Mouse (Mus musculus): ENCODE data around the gene Il3ra. TPM values are rescaled to one million over a fixed set of nuclear protein-coding genes. Genes with fewer than 3 reads are reported as not detected.

The Il3ra gene
- polyA plus RNA-seq, 1 experiment from 2014 or later = 3.0 TPM

DNA sequence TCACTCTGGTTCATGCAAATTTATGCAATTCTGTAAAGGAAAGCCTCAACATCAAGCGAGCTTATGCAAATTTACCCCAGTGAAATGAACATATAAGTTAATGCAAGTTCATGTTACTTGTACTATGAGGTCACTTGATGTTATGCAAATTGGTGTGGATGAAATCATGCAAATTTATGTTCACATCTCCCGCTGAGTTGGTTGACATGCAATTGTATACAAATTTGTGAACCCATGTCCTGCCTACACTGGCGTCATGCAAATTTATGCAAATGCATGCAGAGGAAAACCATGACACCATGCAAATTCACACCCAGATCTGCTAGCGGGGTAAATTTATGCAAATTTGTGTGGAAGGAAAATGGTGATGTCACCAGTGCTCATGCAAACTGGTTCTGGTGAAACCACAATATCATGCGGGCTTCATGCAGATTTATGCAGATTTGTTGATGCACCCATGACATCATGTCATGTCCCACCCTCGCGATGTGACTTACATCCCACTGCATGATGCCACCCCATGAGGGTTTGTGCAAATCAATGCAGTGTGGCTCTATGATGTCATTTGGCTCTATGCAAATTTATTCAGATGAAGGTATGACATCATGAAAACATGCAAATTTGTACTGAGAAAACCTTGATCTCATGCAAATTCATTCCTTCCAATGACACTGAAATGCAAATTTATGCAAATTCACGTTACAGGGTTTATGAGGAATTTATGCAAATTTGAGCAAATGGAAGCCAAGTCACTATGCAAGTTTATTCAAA is 7.8 kb downstream of the Il3ra start:
- Histone ChIP-seq H3K4me1 (replicated peaks; ENCODE audit: control insufficient read depth, insufficient read depth, low read length) (no peaks in the 10 kb centered on the region), H3K36me3 (ENCODE audit: control insufficient read depth, insufficient read depth, low read length) (0 out of 2 replicates have a peak, but pooled peaks cover 2% of the 10 kb centered on the region), H3K4me2 (replicated peaks; ENCODE audit: low read depth, low read length) (no peak overlapping the region), H3K4me3 (ENCODE audit: low read depth, low read length) (no peak overlapping the region), H3K9ac (ENCODE audit: low read depth, low read length) (no peak overlapping the region), H3K27ac (ENCODE audit: low read depth, low read length) (no peak overlapping the region), H3K9me3 (ENCODE audit: control insufficient read depth, low read length) (peaks cover 12% of the 10 kb centered on the region), H3K27me3 (ENCODE audit: control insufficient read depth, insufficient read depth, low read length) (no peaks in the 10 kb centered on the region)
- WGBS = 86% methylated on average over 8 of the region's 8 CpGs
- peak; percentile 54 for DNase-seq (ENCODE audit: low spot score)
- ATAC-seq (ENCODE audit: low FRiP score) = peak; percentile 33

DNA sequence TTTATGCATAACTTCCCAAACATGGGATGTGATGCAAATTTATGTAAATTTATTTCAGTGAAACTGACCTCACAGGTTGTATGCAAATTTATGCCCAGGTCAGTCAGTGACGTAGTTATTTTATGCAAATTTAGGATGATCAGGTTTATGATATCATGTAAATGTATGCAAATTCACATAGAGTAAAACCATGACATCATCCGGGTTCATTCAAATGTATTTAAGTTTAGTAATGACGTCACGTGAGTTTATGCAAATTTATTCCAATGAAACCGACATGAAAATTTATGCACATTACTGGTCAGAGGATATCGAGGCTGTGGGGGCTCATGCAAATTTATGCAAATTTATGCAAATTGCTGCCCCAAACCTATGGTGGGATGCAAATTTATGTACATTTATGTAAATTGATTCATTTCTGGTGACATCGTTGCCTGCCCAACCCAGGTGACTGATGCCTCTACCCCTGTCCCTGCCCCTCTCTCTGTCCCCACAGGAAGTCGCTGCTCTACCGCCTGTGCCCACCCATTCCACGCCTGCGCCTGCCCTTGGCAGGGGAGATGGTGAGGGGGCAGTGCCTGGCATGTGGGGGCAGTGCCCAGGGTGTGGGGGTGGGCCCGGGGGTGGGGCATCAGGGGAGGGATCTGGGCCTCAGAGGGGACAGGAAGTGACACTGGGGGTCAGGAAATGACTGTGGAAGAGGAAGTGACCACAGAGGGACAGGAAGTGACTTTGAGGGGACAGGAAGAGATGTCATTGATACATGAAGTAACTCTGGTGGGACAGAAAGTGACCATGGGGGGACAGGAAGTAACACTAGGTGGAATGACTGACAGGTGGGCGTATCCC is 8.7 kb downstream of the Il3ra start:
- WGBS = 85% methylated on average over 13 of the region's 13 CpGs
- Histone ChIP-seq H3K9ac (ENCODE audit: low read depth, low read length) (no peak overlapping the region), H3K4me1 (replicated peaks; ENCODE audit: control insufficient read depth, insufficient read depth, low read length) (no peaks in the 10 kb centered on the region), H3K27me3 (ENCODE audit: control insufficient read depth, insufficient read depth, low read length) (no peaks in the 10 kb centered on the region), H3K4me3 (ENCODE audit: low read depth, low read length) (no peak overlapping the region), H3K9me3 (ENCODE audit: control insufficient read depth, low read length) (peaks cover 12% of the 10 kb centered on the region), H3K4me2 (replicated peaks; ENCODE audit: low read depth, low read length) (no peak overlapping the region), H3K27ac (ENCODE audit: low read depth, low read length) (no peak overlapping the region), H3K36me3 (ENCODE audit: control insufficient read depth, insufficient read depth, low read length) (0 out of 2 replicates have a peak, but pooled peaks cover 2% of the 10 kb centered on the region)
- DNase-seq (ENCODE audit: low spot score) (peak; percentile 33), ATAC-seq (ENCODE audit: low FRiP score) (peak; percentile 67)

DNA sequence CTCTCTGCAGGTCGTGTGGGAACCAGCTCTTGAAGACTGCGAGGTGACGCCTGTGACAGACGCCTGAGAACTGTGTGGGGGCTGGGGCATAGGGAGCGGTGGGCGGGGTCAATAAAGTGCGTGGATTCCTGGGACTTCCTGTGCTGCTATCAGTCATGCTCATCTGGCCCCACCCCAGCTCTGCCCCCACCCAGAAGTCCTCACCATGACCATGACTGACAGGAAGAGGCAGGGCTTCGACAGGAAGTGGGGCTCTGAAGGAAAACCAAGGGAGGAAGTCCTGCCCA is 9.2 kb downstream of the Il3ra start:
- Histone ChIP-seq H3K4me1 (replicated peaks; ENCODE audit: control insufficient read depth, insufficient read depth, low read length) (no peaks in the 10 kb centered on the region), H3K9ac (ENCODE audit: low read depth, low read length) (no peak overlapping the region), H3K27ac (ENCODE audit: low read depth, low read length) (no peak overlapping the region), H3K4me2 (replicated peaks; ENCODE audit: low read depth, low read length) (no peak overlapping the region), H3K27me3 (ENCODE audit: control insufficient read depth, insufficient read depth, low read length) (no peaks in the 10 kb centered on the region), H3K9me3 (ENCODE audit: control insufficient read depth, low read length) (peaks cover 9% of the 10 kb centered on the region), H3K36me3 (ENCODE audit: control insufficient read depth, insufficient read depth, low read length) (no peaks in the 10 kb centered on the region), H3K4me3 (ENCODE audit: low read depth, low read length) (no peak overlapping the region)
- no peak for DNase-seq (ENCODE audit: low spot score)
- WGBS = 94% methylated on average over 8 of the region's 8 CpGs
- peak; percentile 20 for ATAC-seq (ENCODE audit: low FRiP score)

DNA sequence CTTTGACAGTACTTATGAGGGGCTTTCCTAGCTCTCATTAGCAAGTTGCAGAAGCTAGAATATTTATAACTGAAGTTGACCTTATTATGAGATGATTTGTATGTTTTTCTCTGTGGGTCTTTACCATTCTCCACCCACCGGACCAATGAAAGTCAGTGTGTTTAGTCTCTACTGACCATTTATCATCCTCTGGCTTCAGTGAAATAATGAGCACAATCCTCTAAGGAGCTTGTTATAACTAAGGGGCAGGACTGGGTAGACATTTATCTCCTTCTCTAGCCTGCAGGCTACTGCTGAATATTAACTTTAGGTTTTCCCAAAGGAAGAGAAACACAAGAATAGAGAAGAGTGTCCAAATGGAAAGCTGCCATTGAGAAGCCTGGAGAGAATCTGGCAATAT is 49.5 kb downstream of the Il3ra start:
- no peak overlapping the region for H3K27ac ChIP-seq (ENCODE audit: low read depth, low read length)

DNA sequence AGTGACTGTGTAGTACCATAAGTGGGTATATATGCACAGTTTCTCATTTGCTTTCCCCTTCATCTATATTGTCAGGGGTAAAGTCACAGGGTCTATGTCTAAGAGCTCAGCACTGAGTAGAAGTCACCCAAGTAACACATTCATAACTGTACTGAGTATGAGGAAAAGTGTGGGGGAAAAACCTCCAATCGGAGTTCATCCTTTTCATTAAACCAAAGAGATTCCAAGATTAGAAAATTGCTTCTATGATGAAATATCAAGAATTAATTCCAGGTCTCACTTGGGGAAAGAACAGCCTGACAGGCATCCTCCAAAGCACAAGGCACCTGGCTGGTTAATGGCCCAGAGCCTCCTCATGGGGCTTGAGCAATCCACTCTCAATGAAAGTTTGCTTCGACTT is 54.9 kb downstream of the Il3ra start, which contains the start of gene Olfr721-ps1:
Olfr721-ps1 (plus strand) TSS at position 301 of the 400 bp plus-strand sequence.
- Histone ChIP-seq H3K27me3 (ENCODE audit: control insufficient read depth, insufficient read depth, low read length) (no peaks in the 10 kb centered on the region), H3K36me3 (ENCODE audit: control insufficient read depth, insufficient read depth, low read length) (no peaks in the 10 kb centered on the region), H3K4me1 (replicated peaks; ENCODE audit: control insufficient read depth, insufficient read depth, low read length) (no peaks in the 10 kb centered on the region), H3K27ac (ENCODE audit: low read depth, low read length) (no peak within 1 kb of the TSS), H3K4me3 (ENCODE audit: low read depth, low read length) (no peak within 1 kb of the TSS), H3K9ac (ENCODE audit: low read depth, low read length) (no peak within 1 kb of the TSS), H3K9me3 (ENCODE audit: control insufficient read depth, low read length) (no peaks in the 10 kb centered on the region), H3K4me2 (replicated peaks; ENCODE audit: low read depth, low read length) (no peak within 1 kb of the TSS)
- WGBS = 81% methylated on average over 2 of the region's 2 CpGs
- no peak for ATAC-seq (ENCODE audit: low FRiP score)
- no peak for DNase-seq (ENCODE audit: low spot score)

More for the DNA sequence above, 49.5 kb downstream of the Il3ra start:
- H3K9ac ChIP-seq (ENCODE audit: low read depth, low read length) = no peak overlapping the region
- no peaks in the 10 kb centered on the region for H3K9me3 ChIP-seq (ENCODE audit: control insufficient read depth, low read length)
- DNase-seq (ENCODE audit: low spot score) = no peak
- no peak overlapping the region for H3K4me2 ChIP-seq (replicated peaks; ENCODE audit: low read depth, low read length)
- H3K36me3 ChIP-seq (ENCODE audit: control insufficient read depth, insufficient read depth, low read length) = no peaks in the 10 kb centered on the region
- 75% methylated on average over 1 of the region's 1 CpGs for WGBS
- no peak overlapping the region for H3K4me3 ChIP-seq (ENCODE audit: low read depth, low read length)
- no peaks in the 10 kb centered on the region for H3K4me1 ChIP-seq (replicated peaks; ENCODE audit: control insufficient read depth, insufficient read depth, low read length)
- H3K27me3 ChIP-seq (ENCODE audit: control insufficient read depth, insufficient read depth, low read length) = no peaks in the 10 kb centered on the region
- ATAC-seq (ENCODE audit: low FRiP score) = no peak; the same call in 1 of the 2 replicates

Other genes with a start within 250 kb of the Il3ra start
- 314 and 332 TPM in 2 replicates for gene Psmd6, start 225.3 kb upstream of the Il3ra start, polyA plus RNA-seq (2014; fragmentation: Nextera tagmentation; extraction: Ambion mirVana)
- gene Olfr720, start 159.4 kb upstream of the Il3ra start, polyA plus RNA-seq (2014; fragmentation: Nextera tagmentation; extraction: Ambion mirVana) = not detected in 2 replicates
- not detected in 2 replicates for gene Olfr31, start 23.4 kb upstream of the Il3ra start, polyA plus RNA-seq (2014; fragmentation: Nextera tagmentation; extraction: Ambion mirVana)
- not detected in 2 replicates for gene Olfr721-ps1, start 55.0 kb downstream of the Il3ra start, polyA plus RNA-seq (2014; fragmentation: Nextera tagmentation; extraction: Ambion mirVana)